Mouse (Mus musculus) heart, postnatal 25 days (tissue): ENCODE measurements around the gene Ugt1a5. TPM values are rescaled to one million over a fixed set of nuclear protein-coding genes. Genes with fewer than 3 reads are reported as not detected.
"Not testable (repeated sequence)": the region's sequence is repeated elsewhere in the genome, so short reads cannot be mapped to it uniquely, and the experiment has no call there.

Experiments used
- DNase-seq: peaks from one replicate; pipeline ENCODE4 v3.0.0; 2022; ENCODE audit warnings: low spot score
- intact Hi-C: fragments of 180-260 bp; cut with DNase I; formaldehyde crosslinking; loops from one replicate; pipeline ENCODE4 v1.15.1; 2025
- total RNA-seq, 2 experiments: library from RNA; stranded (reverse); gene quantifications; 2 replicates each; pipeline ENCODE4 v1.2.3; 2021

The Ugt1a5 gene
- under 1 TPM in 1 of 2 experiments, not detected in 1; 0.64 TPM for total RNA-seq

GRCm38 (mm10) chr1:88165711-88166110 lies at the start of gene Ugt1a5:
TSS of gene Ugt1a5 (plus strand) at chr1:88166012.
- intact Hi-C loops = no loop called here

GRCm38 (mm10) chr1:88120550-88120949 lies 45.3 kb upstream of the Ugt1a5 start:
- intact Hi-C loops, DNase-seq: not testable (repeated sequence)

More at GRCm38 (mm10) chr1:88165711-88166110, at the start of gene Ugt1a5:
- no peak for DNase-seq

GRCm38 (mm10) chr1:88121521-88121920 lies 44.3 kb upstream of the Ugt1a5 start:
- DNase-seq, intact Hi-C loops: not testable (repeated sequence)

GRCm38 (mm10) chr1:88125827-88126360 lies 39.9 kb upstream of the Ugt1a5 start:
- DNase-seq, intact Hi-C loops: not testable (repeated sequence)

GRCm38 (mm10) chr1:88129091-88129490 lies 36.7 kb upstream of the Ugt1a5 start:
- DNase-seq, intact Hi-C loops: not testable (repeated sequence)

- DNase-seq, intact Hi-C loops: not testable (repeated sequence)
Measured at GRCm38 (mm10) chr1:88130223-88130622, 35.6 kb upstream of the Ugt1a5 start.

DNA sequence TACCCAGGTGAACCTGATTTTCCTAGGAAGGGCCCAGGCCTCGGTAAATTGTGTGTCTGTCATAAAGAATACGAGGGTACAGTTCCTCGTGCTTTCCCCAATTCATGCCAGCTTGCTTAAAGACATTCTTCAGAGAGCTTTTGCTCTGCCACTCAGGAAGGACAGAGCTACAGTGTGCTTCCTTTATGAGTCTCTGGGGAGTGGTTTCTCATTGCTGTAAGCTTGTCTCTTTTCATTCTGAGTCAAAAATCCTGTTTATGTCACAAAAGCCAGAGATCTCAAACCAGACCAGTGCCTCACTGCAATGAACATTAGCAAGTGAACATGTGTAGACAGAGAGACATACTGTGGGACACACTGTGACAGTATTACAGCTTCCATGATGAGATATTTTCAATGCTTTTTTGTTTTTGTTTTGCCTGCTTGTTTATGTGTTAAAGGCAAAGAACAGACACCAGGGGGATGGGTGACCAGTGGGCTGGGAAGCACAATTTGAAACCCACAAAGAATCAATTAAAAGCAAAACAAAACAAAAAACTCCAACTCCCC lies 31.8 kb upstream of the Ugt1a5 start:
- no peak for DNase-seq
- intact Hi-C loops = no loop called here

GRCm38 (mm10) chr1:88134457-88135011 lies 31.3 kb upstream of the Ugt1a5 start, which contains the start of gene Ugt1a6a:
TSS of gene Ugt1a6a (plus strand) at chr1:88134809.
- intact Hi-C loops = not testable (repeated sequence)
- peak; percentile 5 for DNase-seq

DNA sequence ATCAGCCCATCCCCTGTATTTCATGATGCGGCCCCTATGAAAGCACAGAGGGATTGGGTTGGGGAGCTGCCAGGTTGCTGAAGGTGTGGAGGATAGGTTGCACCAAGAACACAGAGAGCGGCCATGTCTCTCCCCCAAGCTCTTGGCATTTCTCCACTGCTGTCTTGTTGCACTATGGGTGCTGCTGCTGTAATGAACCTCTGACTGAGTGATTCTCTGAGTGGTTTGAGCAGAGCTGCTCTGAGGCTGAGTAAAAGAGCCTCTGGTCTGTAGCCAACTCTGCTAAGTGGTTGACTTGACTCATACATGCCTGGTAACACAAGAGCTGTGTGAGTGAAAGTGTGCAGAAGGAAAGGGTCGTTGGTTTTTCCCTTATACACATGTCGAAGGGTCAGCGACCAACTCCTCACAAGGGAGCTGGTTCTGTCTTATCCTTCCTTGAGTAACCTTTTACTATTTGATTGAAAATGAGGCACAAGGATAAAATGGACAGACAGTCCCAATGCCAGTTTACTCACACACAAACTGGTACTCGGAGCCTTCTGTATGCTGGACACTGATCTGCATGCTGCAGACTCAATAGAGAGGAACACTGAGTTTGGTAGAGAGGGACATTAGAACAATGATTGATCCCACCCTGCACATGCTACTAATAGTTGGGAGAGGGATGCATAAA lies 30.4 kb upstream of the Ugt1a5 start:
- DNase-seq, intact Hi-C loops: not testable (repeated sequence)

DNA sequence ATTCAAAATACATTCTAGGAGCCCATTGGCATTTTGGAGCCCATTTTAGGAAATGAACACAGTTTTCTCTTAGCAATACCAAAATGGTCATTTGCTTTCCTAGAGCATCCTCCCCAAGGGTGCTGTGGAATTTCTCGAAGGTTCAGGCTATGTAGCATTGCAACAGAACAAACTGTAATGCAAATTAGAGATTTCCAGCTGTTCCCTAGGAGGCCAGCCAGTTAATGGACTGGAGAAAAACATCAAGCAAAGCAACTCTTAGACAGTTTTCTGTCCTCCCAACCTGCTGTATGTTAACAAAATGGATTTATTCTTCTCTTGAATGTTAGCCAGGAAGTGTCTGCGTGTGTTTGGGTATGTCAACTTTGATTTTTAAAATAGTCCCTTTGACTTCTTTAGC lies 29.2 kb upstream of the Ugt1a5 start:
- intact Hi-C loops = no loop called here
- no peak for DNase-seq

- DNase-seq = no peak
- intact Hi-C loops = no loop called here
Measured at GRCm38 (mm10) chr1:88137264-88137663, 28.5 kb upstream of the Ugt1a5 start.

DNA sequence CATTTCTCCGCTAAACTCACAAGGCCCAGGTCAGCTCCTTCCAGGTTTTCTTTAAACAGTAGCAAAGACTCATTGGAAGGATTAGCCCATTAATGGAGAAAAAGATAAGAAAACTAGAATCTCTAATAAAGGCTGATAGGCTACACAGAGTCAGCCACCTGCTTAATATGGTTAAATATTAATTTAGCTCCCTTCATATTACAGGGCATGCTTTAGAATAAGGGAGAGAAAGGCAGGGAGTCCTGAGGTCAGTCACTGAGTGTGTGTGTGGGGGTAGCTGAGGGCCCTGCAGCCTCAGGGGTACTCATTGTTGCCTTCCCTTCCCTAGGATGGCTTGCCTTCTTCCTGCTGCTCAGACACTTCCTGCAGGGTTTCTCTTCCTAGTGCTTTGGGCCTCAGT lies 27.7 kb upstream of the Ugt1a5 start:
- no peak for DNase-seq
- intact Hi-C loops = no loop called here

DNA sequence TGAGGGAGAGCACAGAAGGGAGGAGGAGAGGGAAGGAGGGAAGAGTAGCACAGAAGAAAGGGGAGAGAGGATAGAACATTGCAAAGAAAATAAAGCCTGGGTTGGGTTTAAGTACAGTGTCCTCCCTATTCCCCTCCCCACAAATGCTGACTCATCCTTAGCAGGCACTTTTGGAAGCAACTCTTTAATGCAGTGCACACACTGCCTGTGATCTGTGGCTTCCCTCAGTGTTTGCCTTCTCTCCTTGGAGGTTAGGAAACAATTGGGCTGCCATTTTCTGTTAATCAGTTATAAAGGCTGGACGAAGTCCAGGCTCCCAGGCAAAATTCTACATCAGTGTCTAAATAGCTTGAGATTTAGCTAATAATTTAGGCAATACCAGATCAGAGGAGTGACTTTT lies 25.3 kb upstream of the Ugt1a5 start:
- DNase-seq, intact Hi-C loops: not testable (repeated sequence)

DNA sequence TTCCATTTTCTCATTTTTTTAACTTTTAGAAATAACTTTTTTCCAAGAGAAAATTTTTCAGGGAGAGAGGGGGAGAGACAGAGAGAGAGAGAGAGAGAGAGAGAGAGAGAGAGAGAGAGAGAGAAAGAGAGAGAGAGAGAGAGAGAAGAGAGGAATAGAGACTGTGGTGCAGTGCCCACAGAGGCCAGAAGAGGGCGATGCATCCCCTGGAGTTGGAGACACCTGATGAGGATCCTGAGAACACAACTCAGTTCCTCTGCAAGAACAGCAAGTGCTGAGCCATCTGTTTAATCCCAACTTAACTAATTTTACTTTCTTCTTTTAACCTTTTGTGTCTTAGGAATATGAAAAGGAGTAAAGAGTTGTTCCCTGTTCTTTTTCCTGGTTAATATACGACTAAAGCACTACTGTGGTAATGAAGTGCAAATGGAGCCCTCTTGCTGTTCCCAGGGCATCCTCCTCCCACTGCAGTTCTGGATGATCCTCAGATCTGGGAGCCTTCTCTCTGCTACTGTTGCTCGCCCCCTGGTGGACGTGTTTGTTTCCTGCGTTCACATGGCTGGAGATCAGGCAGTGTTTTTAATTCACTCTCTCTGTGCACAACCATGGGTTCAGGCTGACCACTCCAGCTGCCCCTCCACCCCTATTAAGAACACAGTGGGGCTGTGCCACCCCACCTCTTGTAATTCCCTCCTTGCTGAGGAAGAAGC lies 21.7 kb upstream of the Ugt1a5 start:
- intact Hi-C loops, DNase-seq: not testable (repeated sequence)

GRCm38 (mm10) chr1:88145278-88145677 lies 20.5 kb upstream of the Ugt1a5 start:
- intact Hi-C loops, DNase-seq: not testable (repeated sequence)

DNA sequence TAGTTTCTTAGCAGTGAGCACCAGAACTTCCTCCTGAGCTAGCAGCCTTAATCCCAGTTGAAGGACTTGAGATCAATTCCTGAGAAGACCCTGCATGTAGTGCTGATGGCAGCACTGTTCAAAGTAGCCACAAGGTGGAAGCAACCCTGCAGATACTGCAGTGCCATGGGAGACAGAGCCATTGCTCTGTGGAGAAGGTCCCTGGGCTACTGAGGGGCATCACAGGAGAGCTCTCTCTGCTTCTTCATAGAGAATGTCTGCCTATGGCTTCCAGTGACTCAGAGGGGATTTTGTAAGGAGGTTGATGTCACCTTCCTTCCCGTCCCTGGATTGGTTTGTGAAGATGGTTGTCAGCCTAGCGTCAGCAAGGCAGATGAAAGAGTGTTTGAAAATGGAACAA lies 15.7 kb upstream of the Ugt1a5 start:
- intact Hi-C loops = not testable (repeated sequence)

DNA sequence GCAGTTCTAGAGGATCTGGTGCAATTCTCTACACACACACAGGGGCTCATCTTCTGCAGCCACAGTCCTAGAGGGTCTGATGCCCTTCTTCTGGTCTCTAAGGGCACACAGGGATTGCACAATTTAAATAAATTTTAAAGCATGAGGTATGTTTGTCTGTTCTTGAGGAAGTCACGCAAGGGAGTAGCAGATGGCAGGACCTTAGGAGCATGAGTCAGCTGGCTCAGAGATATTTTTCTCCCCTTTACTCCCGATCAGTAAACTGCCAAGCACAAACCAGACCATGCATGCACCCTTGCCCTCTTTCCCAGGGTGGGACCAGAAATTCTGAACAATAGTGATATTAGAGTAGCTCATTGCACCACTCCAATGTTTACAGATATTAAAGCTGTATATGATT lies 7.4 kb upstream of the Ugt1a5 start:
- intact Hi-C loops = no loop called here
- DNase-seq = no peak

More for the DNA sequence above, 15.7 kb upstream of the Ugt1a5 start:
- DNase-seq = not testable (repeated sequence)

DNA sequence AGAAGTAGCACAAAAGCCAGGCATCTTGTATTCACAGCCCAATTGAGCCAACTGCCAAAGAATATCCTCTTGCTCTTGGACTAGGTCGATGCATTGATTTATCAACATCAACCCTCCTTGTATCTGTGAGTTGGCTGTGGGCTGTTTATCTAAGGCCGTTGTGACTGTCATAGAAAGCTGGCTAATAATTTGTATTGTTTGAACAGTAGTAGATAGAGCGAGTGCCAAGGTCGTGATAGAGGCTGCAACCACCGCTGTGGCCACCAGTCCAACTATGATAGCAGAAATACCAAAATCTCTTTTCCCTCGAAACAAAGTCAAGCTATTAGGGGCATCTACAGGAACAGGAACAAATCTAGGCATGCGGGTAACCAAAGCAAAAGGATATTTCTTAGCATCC lies 6.4 kb downstream of the Ugt1a5 start:
- intact Hi-C loops, DNase-seq: not testable (repeated sequence)

DNA sequence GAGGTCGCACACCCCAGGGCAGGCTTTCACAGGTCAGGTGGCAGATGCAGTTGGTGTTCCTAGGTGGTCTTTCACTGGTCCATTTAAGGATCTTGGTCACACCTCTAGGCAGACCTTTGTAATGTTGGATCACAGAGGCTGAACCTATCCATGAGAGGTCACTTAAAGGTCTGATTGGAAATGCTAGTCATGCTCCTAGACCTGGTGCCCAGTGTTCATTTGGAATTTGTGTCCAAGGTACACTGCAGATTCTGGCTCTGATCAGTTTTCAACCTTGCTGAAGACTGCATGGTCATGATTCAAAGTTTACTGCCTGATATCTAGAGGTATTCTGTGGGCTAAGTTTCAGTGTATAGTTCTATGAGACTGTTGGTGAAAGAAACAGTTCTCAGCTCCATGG lies 13.8 kb downstream of the Ugt1a5 start:
- intact Hi-C loops = no loop called here
- no peak for DNase-seq

DNA sequence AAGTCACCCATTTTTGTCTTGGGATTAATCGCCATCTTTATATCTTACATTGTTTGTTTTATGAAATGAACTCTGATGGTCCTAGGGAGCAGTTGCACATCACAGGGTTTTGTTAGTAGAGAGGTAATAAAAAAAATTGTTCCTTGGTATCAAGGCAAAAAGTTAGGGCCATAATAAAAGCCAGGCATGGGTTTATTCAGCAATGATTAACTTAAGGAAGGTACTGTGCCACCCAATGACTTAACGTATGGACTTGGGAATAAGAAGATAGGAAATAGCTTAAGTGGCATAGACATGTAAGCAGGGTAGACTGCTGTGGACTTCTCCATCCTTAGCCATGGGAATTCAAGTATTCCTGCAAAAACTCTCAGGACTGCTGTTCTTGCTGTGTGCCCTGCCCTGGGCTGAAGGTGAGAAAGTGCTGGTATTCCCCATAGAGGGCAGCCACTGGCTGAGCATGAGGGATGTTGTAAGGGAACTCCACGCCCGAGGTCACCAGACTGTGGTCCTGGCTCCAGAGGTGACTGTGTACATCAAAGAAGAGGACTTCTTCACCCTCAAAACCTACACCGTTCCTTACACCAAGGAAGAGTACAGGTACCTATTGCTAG lies 20.6 kb downstream of the Ugt1a5 start:
- intact Hi-C loops = no loop called here
- DNase-seq = no peak
